Mouse (Mus musculus) kidney, embryonic 16.5 days (tissue): ENCODE results near the gene Rcor2. TPM values are rescaled to one million over a fixed set of nuclear protein-coding genes. Genes with fewer than 3 reads are reported as not detected.

Experiments used
- ATAC-seq: fragments of 200-750 bp; cut with Nextera tagmentation; 2 replicates; pipeline ENCODE4 v1.8.0; 2017; ENCODE audit warnings: moderate TSS enrichment; ENCODE audit not compliant: low FRiP score, low TSS enrichment
- H3K27ac ChIP-seq: fragments of 300-500 bp; sonication (generic); 2 replicates; pipeline ENCODE4 v1.5.1; 2014; ENCODE audit warnings: low read length
- H3K27me3 ChIP-seq: fragments of 300-500 bp; sonication (generic); 2 replicates; pipeline ENCODE4 v1.6.1; 2014; ENCODE audit warnings: low read length, control low read depth, mixed read lengths; ENCODE audit not compliant: insufficient read depth
- H3K36me3 ChIP-seq: fragments of 300-500 bp; sonication (generic); 2 replicates; pipeline ENCODE4 v1.6.1; 2014; ENCODE audit warnings: low read length, control low read depth, mixed read lengths; ENCODE audit not compliant: insufficient read depth
- H3K4me1 ChIP-seq: fragments of 300-500 bp; sonication (generic); 2 replicates; pipeline ENCODE4 v1.6.1; 2014; ENCODE audit warnings: low read length, control low read depth, mixed read lengths; ENCODE audit not compliant: insufficient read depth
- H3K4me2 ChIP-seq: fragments of 300-500 bp; sonication (generic); replicated peaks from 2 replicates; pipeline ENCODE4 v1.6.1; 2014; ENCODE audit warnings: low read depth, low read length
- H3K4me3 ChIP-seq: fragments of 300-500 bp; sonication (generic); 2 replicates; pipeline ENCODE4 v1.5.1; 2014; ENCODE audit warnings: mild to moderate bottlenecking, low read length
- H3K9ac ChIP-seq: fragments of 300-500 bp; sonication (generic); replicated peaks from 2 replicates; pipeline ENCODE4 v1.6.1; 2014; ENCODE audit warnings: low read length
- H3K9me3 ChIP-seq: fragments of 300-500 bp; sonication (generic); 2 replicates; pipeline ENCODE4 v1.6.1; 2016; ENCODE audit warnings: low read length, control low read depth
- WGBS: fragments of 180-500 bp; shearing (Covaris S2); extraction: QIAGEN DNeasy Blood & Tissue Kit; methylation state at CpG from one replicate; pipeline ENCODE4 v1.1.7; 2014; 5-methylcytosine and 5-hydroxymethylcytosine counted together
- polyA plus RNA-seq: library from polyadenylated mRNA; unstranded; fragments of >200 nt; fragmentation: Nextera tagmentation; extraction: Ambion mirVana; gene quantifications from 2 replicates; pipeline ENCODE4 v1.2.1, GENCODE M21; 2015

The Rcor2 gene
- polyA plus RNA-seq, 1 experiment from 2014 or later: 10.8 TPM

DNA sequence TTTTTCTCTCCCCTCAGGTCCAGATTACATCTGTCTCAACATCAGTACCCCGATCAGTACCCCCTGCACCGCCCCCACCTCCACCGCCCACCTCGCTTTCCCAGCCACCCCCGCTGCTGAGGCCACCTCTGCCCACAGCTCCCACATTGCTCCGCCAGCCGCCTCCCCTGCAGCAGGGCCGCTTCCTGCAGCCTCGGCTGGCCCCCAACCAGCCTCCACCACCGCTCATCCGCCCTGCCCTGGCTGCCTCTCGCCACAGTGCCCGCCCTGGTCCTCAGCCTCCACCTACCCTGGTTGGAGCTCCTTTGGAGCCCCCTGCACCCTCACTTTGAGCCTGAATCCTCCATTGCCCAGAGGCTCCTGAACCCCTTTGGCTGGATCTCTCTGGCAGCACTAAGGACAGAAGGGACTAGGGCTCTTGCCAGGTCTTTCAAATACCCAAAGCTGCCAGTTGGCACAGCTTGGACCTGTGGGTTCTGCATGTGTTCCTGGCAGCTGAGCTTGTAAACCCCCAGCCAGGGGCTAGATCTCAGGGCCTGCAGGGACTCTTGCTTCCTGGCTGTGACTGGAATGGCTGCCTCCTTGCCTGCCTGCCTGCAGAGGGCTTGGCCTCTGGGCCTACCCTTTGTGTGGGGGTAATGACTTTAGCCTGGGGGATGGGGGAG is 7.3 kb downstream of the Rcor2 start:
- 67% methylated on average over 11 of the region's 13 CpGs for WGBS
- Histone ChIP-seq H3K9ac (no peak overlapping the region), H3K27ac (no peak overlapping the region), H3K4me2 (no peak overlapping the region), H3K27me3 (no peaks in the 10 kb centered on the region), H3K36me3 (peaks cover 46% of the 10 kb centered on the region), H3K9me3 (no peaks in the 10 kb centered on the region), H3K4me1 (peaks cover 17% of the 10 kb centered on the region), H3K4me3 (no peak overlapping the region)
- ATAC-seq: no peak

DNA sequence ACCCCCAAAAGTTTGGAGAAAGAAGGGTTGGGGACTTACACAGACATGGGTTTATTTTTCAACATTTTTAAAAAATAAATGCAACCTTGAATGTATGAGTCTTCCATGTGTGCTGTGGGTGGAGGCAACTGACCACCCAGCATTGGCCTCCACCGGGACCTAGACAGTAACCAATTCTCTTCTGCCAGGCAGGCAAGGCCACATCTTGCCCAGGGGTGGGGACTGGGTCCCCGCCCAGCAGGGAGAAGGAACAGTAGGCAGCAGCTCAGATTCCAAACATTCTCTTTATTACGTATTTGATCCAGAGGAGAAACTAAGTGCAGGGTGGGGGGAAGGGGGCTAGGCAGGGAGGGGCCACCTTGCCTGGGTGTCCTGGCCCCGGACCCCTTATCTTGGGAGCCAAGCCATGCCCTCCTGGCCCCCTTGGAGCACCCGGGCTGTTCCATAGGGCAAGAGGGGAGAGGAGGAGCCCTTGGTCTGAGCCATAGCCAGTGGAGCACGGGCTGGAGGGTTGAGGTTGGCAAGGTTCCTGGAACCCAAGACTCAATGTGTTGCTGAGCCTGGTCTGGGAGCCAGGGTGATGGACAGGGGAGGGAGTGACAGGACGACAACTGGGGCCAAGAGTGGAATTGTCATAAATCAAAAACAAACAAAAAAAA is 8.1 kb downstream of the Rcor2 start:
- no peak overlapping the region for H3K4me3 ChIP-seq
- H3K4me1 ChIP-seq: peaks cover 10% of the 10 kb centered on the region; the same call in 1 of the 2 replicates
- H3K9me3 ChIP-seq: no peaks in the 10 kb centered on the region
- no peak overlapping the region for H3K9ac ChIP-seq
- no peak overlapping the region for H3K27ac ChIP-seq
- H3K4me2 ChIP-seq: no peak overlapping the region
- 41% methylated on average over 7 of the region's 7 CpGs for WGBS
- H3K27me3 ChIP-seq: no peaks in the 10 kb centered on the region
- H3K36me3 ChIP-seq: peaks cover 46% of the 10 kb centered on the region
- ATAC-seq: no peak

DNA sequence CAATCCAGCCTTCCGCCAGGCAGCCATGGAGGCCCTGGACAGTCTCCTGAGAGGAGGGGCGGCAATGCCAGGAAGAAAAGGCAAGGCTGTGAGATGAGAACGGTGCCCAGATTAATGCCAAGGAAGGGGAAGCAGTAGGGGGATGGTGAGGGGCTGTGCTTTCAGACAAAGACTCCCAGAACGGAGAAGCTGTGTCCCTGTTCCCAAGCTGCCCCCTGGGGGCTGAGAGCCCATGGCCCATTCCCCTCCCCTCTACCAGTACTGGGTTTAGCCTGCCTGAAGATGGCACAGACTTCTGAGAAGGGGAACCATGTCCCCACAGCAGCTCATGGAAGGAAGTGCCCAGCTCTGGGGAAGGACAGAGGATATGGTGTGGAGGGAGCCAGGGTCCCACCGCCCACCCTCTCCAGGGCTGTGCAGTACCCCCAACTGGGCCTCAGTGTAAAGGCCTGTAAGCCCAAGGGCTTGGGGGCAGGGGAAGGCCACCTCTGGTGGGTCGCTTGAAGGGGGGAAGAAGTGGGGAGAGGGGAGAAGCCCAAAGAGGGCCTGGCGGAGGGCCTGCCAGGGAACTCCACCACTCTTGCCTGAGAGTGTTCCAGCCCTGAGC is 9.0 kb downstream of the Rcor2 start:
- WGBS: 58% methylated on average over 7 of the region's 7 CpGs
- Histone ChIP-seq H3K4me3 (no peak overlapping the region), H3K4me1 (peaks cover 10% of the 10 kb centered on the region; the same call in 1 of the 2 replicates), H3K27me3 (no peaks in the 10 kb centered on the region), H3K9ac (no peak overlapping the region), H3K4me2 (no peak overlapping the region), H3K9me3 (no peaks in the 10 kb centered on the region), H3K27ac (no peak overlapping the region), H3K36me3 (peaks cover 50% of the 10 kb centered on the region)
- no peak; the same call in 1 of the 2 replicates for ATAC-seq

DNA sequence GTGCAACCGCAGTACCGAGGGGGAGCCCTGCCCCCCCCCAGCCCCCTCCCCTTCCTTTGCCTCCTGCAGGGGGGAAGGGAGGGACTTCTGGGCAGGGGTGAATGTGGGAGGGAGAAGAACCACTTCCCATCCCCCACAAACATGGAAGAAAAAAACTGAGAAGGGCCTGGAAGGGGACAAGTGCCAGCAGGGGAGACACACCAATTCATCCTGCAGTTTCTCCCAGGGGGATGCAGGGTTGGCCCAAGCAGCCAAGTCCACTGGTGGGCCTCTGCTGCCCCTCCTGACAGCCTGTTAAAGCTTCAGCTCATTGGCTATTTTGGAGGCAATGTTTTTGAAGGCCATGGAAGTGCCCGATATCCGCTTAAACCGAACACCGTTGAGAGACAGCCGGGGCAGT is 9.7 kb downstream of the Rcor2 start:
- H3K27ac ChIP-seq: no peak overlapping the region
- H3K9me3 ChIP-seq: no peaks in the 10 kb centered on the region
- H3K4me3 ChIP-seq: no peak overlapping the region
- H3K9ac ChIP-seq: no peak overlapping the region
- H3K36me3 ChIP-seq: peaks cover 53% of the 10 kb centered on the region
- 69% methylated on average over 7 of the region's 7 CpGs for WGBS
- H3K27me3 ChIP-seq: no peaks in the 10 kb centered on the region
- ATAC-seq: no peak
- H3K4me1 ChIP-seq: peaks cover 10% of the 10 kb centered on the region; the same call in 1 of the 2 replicates
- no peak overlapping the region for H3K4me2 ChIP-seq

DNA sequence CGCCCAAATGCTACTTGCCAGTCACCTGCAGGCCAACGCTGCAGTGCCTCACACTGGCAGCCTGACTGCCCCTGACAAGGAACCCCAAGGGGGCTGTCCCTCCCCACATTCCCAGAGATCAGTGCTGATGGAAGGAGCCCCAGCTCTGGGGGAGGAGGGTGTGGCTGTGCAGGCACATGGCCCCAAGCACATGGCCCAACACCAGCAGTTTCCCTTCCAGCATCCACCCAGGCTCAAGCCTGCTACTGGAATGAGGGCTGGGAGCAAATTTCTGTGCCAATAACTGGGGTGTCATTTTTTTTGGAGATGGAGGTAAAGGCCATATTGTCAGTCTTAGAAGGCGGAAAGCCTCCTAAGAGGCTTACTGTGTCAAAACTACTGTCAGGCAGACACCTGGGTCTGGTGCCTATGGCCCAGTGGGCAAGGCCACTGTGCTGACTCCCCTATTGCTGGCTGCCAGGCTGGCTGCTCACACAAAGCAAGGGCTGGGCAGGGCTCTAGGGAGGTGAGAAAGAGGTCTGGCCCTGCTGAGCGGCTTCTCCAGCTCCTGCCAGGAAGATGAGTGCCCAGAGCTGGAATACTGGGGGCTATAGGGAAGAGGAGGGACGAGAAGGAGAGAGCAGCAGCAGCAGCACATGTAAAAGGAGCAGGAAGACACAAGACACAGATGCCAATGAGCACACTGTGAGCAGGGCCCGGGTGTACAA is 11.2 kb downstream of the Rcor2 start:
- H3K4me3 ChIP-seq: no peak overlapping the region
- 86% methylated on average over 6 of the region's 6 CpGs for WGBS
- no peaks in the 10 kb centered on the region for H3K27me3 ChIP-seq
- no peak for ATAC-seq
- peaks cover 10% of the 10 kb centered on the region; the same call in 1 of the 2 replicates for H3K4me1 ChIP-seq
- H3K4me2 ChIP-seq: no peak overlapping the region
- H3K27ac ChIP-seq: no peak overlapping the region
- H3K9me3 ChIP-seq: no peaks in the 10 kb centered on the region
- H3K36me3 ChIP-seq: peaks cover 62% of the 10 kb centered on the region
- H3K9ac ChIP-seq: no peak overlapping the region

DNA sequence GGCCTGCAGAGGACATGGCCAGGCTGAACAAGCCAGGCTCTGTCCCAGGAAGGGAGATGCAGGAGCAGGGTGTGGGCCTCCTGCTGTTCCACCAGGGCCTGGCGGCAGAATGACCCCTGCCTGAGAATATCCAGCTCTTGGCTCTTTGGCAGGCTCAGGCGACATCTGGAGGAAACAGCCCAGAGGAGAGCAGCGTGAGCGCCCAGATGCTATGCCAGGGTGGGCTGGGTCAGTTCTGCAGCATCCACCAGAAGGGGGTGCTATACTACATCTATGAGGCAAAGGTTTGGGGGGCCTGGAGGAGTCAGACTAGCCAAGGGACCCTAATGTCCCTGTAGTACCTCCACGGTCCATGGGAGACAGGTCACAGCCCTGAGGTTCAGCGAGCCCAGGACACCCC is 12.0 kb downstream of the Rcor2 start:
- ATAC-seq: peak; percentile 28
- H3K27ac ChIP-seq: no peak overlapping the region
- 28% methylated on average over 6 of the region's 6 CpGs for WGBS
- no peaks in the 10 kb centered on the region for H3K9me3 ChIP-seq
- no peak overlapping the region for H3K4me3 ChIP-seq
- H3K9ac ChIP-seq: no peak overlapping the region
- no peak overlapping the region for H3K4me2 ChIP-seq
- peaks cover 60% of the 10 kb centered on the region for H3K36me3 ChIP-seq
- H3K4me1 ChIP-seq: peaks cover 10% of the 10 kb centered on the region; the same call in 1 of the 2 replicates
- no peaks in the 10 kb centered on the region for H3K27me3 ChIP-seq

DNA sequence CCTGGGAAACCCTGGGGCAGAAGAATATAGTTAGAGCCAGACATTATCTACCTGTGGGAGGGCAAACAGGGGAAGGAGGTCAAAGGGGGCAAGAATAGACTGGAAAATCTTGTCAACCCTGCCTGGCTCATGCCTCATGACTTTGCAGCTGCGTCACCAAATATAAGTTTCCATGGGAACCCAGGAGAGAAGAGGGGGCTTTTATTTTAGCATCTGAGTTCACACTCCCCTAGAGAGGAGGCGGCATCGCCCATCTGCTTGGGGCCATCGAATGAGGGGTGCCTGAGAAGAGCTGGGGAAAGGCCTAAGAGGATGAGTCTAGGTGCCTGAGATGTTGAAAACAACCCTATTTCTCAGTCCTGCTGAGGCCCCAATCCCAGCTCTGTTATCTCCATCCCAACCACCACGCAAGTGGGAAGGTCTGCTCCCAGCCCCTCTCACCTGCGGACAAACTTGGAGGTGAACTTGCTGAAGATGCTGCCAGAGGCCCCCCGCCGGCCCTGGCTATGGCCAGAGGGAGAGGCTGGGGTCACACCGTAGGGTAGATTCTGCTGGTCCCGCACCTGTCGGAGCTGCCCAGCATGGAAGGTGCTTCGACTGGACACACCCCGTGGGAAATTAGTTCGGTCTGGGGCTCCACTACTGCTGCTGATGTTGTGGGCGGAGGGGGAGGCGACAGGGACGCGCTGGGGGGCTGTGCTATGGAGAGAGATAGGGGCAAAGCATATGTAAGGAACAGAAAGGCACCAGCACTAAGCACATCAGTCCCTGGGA is 13.6 kb downstream of the Rcor2 start:
- Histone ChIP-seq H3K36me3 (peaks cover 66% of the 10 kb centered on the region), H3K9ac (no peak overlapping the region), H3K4me2 (no peak overlapping the region), H3K4me1 (no peaks in the 10 kb centered on the region), H3K27me3 (no peaks in the 10 kb centered on the region), H3K4me3 (no peak overlapping the region), H3K27ac (no peak overlapping the region), H3K9me3 (no peaks in the 10 kb centered on the region)
- 85% methylated on average over 18 of the region's 18 CpGs for WGBS
- ATAC-seq: no peak

DNA sequence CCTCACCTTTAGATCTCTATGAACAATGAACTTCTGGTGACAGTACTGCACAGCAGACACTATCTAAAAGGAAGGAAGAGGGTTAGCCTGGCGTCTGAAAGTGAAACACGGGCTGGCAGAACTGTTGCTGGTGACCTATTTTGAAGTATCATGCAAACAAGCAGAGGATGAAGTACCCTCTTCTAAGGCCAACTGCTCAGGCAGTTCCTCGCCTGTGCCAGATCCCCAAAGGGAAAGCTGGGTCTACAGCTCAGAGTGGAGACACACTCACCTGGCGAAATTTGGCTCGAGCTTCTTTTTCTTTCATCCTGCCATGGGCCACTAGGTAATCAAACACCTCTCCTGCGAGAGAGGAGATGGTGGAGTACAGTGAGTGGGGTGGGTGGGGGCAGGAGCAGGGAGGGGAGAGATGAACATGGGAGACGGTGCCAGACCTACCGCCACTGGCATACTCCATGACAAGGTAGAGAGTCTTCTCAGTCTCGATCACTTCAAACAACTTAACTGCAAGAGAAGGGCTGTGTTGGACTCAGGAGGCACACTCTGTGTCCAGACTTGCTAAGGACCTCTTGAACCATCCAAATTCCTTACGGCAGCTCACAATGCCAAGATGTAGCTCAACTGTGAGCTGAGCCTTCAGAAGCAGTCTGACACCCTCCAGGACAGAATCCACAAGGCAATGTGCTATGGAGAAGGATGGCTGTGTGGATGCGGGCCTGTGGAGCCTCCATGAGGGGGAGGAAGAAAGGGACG is 19.6 kb downstream of the Rcor2 start:
- no peak overlapping the region for H3K27ac ChIP-seq
- H3K4me3 ChIP-seq: no peak overlapping the region
- H3K36me3 ChIP-seq: peaks cover 51% of the 10 kb centered on the region
- no peak overlapping the region for H3K9ac ChIP-seq
- WGBS: 89% methylated on average over 12 of the region's 12 CpGs
- no peaks in the 10 kb centered on the region for H3K9me3 ChIP-seq
- ATAC-seq: no peak
- H3K27me3 ChIP-seq: no peaks in the 10 kb centered on the region
- H3K4me2 ChIP-seq: no peak overlapping the region
- no peaks in the 10 kb centered on the region for H3K4me1 ChIP-seq

DNA sequence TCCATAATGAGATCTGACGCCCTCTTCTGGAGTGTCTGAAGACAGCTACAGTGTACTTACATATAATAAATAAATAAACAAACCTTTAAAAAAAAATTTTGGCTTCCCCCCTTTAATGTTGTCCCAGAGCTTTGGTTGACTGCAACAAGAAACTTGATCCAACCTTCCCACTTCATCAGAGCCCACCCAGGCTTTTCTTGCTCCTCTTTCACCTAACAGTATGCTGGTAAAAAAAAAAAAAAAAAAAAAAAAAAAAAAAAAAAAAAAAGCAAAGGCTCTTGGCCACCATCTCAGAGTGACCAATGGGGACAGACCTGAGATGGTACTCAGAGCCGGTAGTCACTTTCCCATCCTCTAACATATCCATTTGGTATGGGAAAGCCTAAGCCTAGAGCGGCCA is 21.2 kb downstream of the Rcor2 start:
- H3K4me1 ChIP-seq: peaks cover 15% of the 10 kb centered on the region
- H3K4me3 ChIP-seq: no peak overlapping the region
- no peaks in the 10 kb centered on the region for H3K27me3 ChIP-seq
- no peak overlapping the region for H3K9ac ChIP-seq
- H3K36me3 ChIP-seq: peaks cover 36% of the 10 kb centered on the region
- H3K9me3 ChIP-seq: no peaks in the 10 kb centered on the region
- no peak overlapping the region for H3K4me2 ChIP-seq
- WGBS: 87% methylated on average over 3 of the region's 3 CpGs
- no peak overlapping the region for H3K27ac ChIP-seq
- no peak for ATAC-seq
